Mouse (Mus musculus) intestine, embryonic 15.5 days (tissue): Measurements from ENCODE around the gene Dhx38. TPM values are rescaled to one million over a fixed set of nuclear protein-coding genes. Genes with fewer than 3 reads are reported as not detected.

Source experiments
- ATAC-seq: fragments of 200-750 bp; cut with Nextera tagmentation; 2 replicates; pipeline ENCODE4 v1.8.0; 2017; ENCODE audit warnings: moderate TSS enrichment, moderate library complexity
- H3K27ac ChIP-seq: fragments of 300-500 bp; sonication (generic); 2 replicates; pipeline ENCODE4 v1.5.1; 2015; ENCODE audit warnings: mild to moderate bottlenecking, inconsistent platforms
- H3K27me3 ChIP-seq: fragments of 300-500 bp; sonication (generic); replicated peaks from 2 replicates; pipeline ENCODE4 v1.6.1; 2015; ENCODE audit warnings: inconsistent platforms
- H3K36me3 ChIP-seq: fragments of 300-500 bp; sonication (generic); 2 replicates; pipeline ENCODE4 v1.6.1; 2015; ENCODE audit warnings: inconsistent platforms
- H3K4me1 ChIP-seq: fragments of 300-500 bp; sonication (generic); replicated peaks from 2 replicates; pipeline ENCODE4 v1.6.1; 2015; ENCODE audit warnings: inconsistent platforms
- H3K4me2 ChIP-seq: fragments of 300-500 bp; sonication (generic); replicated peaks from 2 replicates; pipeline ENCODE4 v1.6.1; 2015; ENCODE audit warnings: mild to moderate bottlenecking, inconsistent platforms
- H3K4me3 ChIP-seq: fragments of 300-500 bp; sonication (generic); replicated peaks from 2 replicates; pipeline ENCODE4 v1.5.1; 2015; ENCODE audit warnings: inconsistent platforms
- H3K9ac ChIP-seq: fragments of 300-500 bp; sonication (generic); 2 replicates; pipeline ENCODE4 v1.6.1; 2015; ENCODE audit warnings: inconsistent platforms
- H3K9me3 ChIP-seq: fragments of 300-500 bp; sonication (generic); 2 replicates; pipeline ENCODE4 v1.6.1; 2016; ENCODE audit warnings: inconsistent platforms
- WGBS: fragments of 180-500 bp; shearing (Covaris S2); methylation state at CpG from one replicate; pipeline ENCODE4 v1.1.7; 2015; 5-methylcytosine and 5-hydroxymethylcytosine counted together
- polyA plus RNA-seq: library from polyadenylated mRNA; unstranded; fragments of >200 nt; fragmentation: Nextera tagmentation; extraction: Ambion mirVana; gene quantifications from 2 replicates; pipeline ENCODE4 v1.2.1, GENCODE M21; 2015

Dhx38 gene
- polyA plus RNA-seq: 20.8 and 21.6 TPM in 2 replicates

GRCm38 (mm10) chr8:109565498-109566333 lies at the start of gene Dhx38, which contains the start of gene Txnl4b:
Gene Dhx38, minus strand, starts transcription at chr8:109565861.
Gene Txnl4b, plus strand, starts transcription at chr8:109565892.
- Histone ChIP-seq H3K27me3 (no peaks in the 10 kb centered on the region), H3K36me3 (peaks cover 21% of the 10 kb centered on the region), H3K9ac (peak within 1 kb of the TSS; percentile 84), H3K27ac (peak within 1 kb of the TSS; percentile 85), H3K4me3 (peak within 1 kb of the TSS; percentile 65), H3K4me2 (peak within 1 kb of the TSS; percentile 70), H3K4me1 (peaks cover 5% of the 10 kb centered on the region; the same call in 1 of the 2 replicates), H3K9me3 (no peaks in the 10 kb centered on the region)
- under 1% methylated on average over 52 of the region's 52 CpGs for WGBS
- ATAC-seq: peak; percentile 100

- Histone ChIP-seq H3K36me3 (no peaks in the 10 kb centered on the region), H3K4me1 (no peaks in the 10 kb centered on the region), H3K27ac (no peak within 1 kb of the TSS), H3K27me3 (no peaks in the 10 kb centered on the region), H3K9me3 (no peaks in the 10 kb centered on the region), H3K4me3 (no peak within 1 kb of the TSS), H3K4me2 (0 out of 2 replicates have a peak within 1 kb of the TSS, but pooled peaks have one; percentile 2), H3K9ac (no peak within 1 kb of the TSS)
- 54% methylated on average over 27 of the region's 27 CpGs for WGBS
- no peak for ATAC-seq
Observed at GRCm38 (mm10) chr8:109614243-109615210, 48.9 kb upstream of the Dhx38 start, which contains the start of gene Pkd1l3. Gene Pkd1l3, plus strand, starts transcription at chr8:109614517.

GRCm38 (mm10) chr8:109609153-109609502 lies 43.5 kb upstream of the Dhx38 start:
- ATAC-seq: no peak
- WGBS: 12% methylated on average over 5 of the region's 5 CpGs
- no peaks in the 10 kb centered on the region for H3K27me3 ChIP-seq
- H3K4me3 ChIP-seq: peak overlapping the region; percentile 69
- H3K4me1 ChIP-seq: peaks cover 9% of the 10 kb centered on the region
- H3K27ac ChIP-seq: peak overlapping the region; percentile 99
- 0 out of 2 replicates have a peak, but pooled peaks cover under 1% of the 10 kb centered on the region for H3K36me3 ChIP-seq
- no peaks in the 10 kb centered on the region for H3K9me3 ChIP-seq
- H3K4me2 ChIP-seq: peak overlapping the region; percentile 74
- peak overlapping the region; percentile 72 for H3K9ac ChIP-seq

GRCm38 (mm10) chr8:109608271-109609152 lies 42.9 kb upstream of the Dhx38 start, which contains the start of gene Dhodh:
Gene Dhodh, minus strand, starts transcription at chr8:109608673.
- H3K9me3 ChIP-seq: no peaks in the 10 kb centered on the region
- peaks cover 7% of the 10 kb centered on the region; the same call in 1 of the 2 replicates for H3K36me3 ChIP-seq
- H3K27ac ChIP-seq: peak within 1 kb of the TSS; percentile 99
- H3K27me3 ChIP-seq: no peaks in the 10 kb centered on the region
- peak within 1 kb of the TSS; percentile 74 for H3K4me2 ChIP-seq
- H3K9ac ChIP-seq: peak within 1 kb of the TSS; percentile 72
- under 1% methylated on average over 42 of the region's 42 CpGs for WGBS
- peak; percentile 99 for ATAC-seq
- H3K4me3 ChIP-seq: peak within 1 kb of the TSS; percentile 69
- H3K4me1 ChIP-seq: peaks cover 9% of the 10 kb centered on the region

- Histone ChIP-seq H3K36me3 (peaks cover 10% of the 10 kb centered on the region; the same call in 1 of the 2 replicates), H3K27me3 (no peaks in the 10 kb centered on the region), H3K4me3 (peak overlapping the region; percentile 69), H3K9ac (peak overlapping the region; percentile 72), H3K27ac (peak overlapping the region; percentile 99; the same call in 1 of the 2 replicates), H3K4me1 (peaks cover 9% of the 10 kb centered on the region), H3K9me3 (no peaks in the 10 kb centered on the region), H3K4me2 (peak overlapping the region; percentile 74)
- ATAC-seq: 0 out of 2 replicates have a peak, but pooled peaks have one; percentile 0
- 11% methylated on average over 12 of the region's 12 CpGs for WGBS
Observed at GRCm38 (mm10) chr8:109607650-109608049, 42.0 kb upstream of the Dhx38 start.

GRCm38 (mm10) chr8:109606725-109607124 lies 41.1 kb upstream of the Dhx38 start:
- H3K4me1 ChIP-seq: peaks cover 9% of the 10 kb centered on the region
- no peaks in the 10 kb centered on the region for H3K27me3 ChIP-seq
- H3K27ac ChIP-seq: no peak overlapping the region
- H3K4me3 ChIP-seq: no peak overlapping the region
- 78% methylated on average over 2 of the region's 2 CpGs for WGBS
- no peak overlapping the region for H3K9ac ChIP-seq
- H3K9me3 ChIP-seq: no peaks in the 10 kb centered on the region
- ATAC-seq: no peak
- peaks cover 10% of the 10 kb centered on the region; the same call in 1 of the 2 replicates for H3K36me3 ChIP-seq
- H3K4me2 ChIP-seq: no peak overlapping the region

- peaks cover 8% of the 10 kb centered on the region; the same call in 1 of the 2 replicates for H3K36me3 ChIP-seq
- H3K27ac ChIP-seq: no peak overlapping the region
- no peak overlapping the region for H3K9ac ChIP-seq
- peak; percentile 62 for ATAC-seq
- no peaks in the 10 kb centered on the region for H3K4me1 ChIP-seq
- H3K9me3 ChIP-seq: no peaks in the 10 kb centered on the region
- no peak overlapping the region for H3K4me3 ChIP-seq
- 48% methylated on average over 8 of the region's 8 CpGs for WGBS
- no peak overlapping the region for H3K4me2 ChIP-seq
- H3K27me3 ChIP-seq: no peaks in the 10 kb centered on the region
Observed at GRCm38 (mm10) chr8:109595854-109596253, 30.2 kb upstream of the Dhx38 start.

- no peak overlapping the region for H3K27ac ChIP-seq
- H3K4me3 ChIP-seq: no peak overlapping the region
- peaks cover 8% of the 10 kb centered on the region; the same call in 1 of the 2 replicates for H3K36me3 ChIP-seq
- H3K4me2 ChIP-seq: no peak overlapping the region
- ATAC-seq: no peak
- H3K4me1 ChIP-seq: no peaks in the 10 kb centered on the region
- 73% methylated on average over 6 of the region's 6 CpGs for WGBS
- H3K9me3 ChIP-seq: no peaks in the 10 kb centered on the region
- H3K27me3 ChIP-seq: no peaks in the 10 kb centered on the region
- no peak overlapping the region for H3K9ac ChIP-seq
Observed at GRCm38 (mm10) chr8:109593117-109593788, 27.6 kb upstream of the Dhx38 start.

GRCm38 (mm10) chr8:109592164-109592563 lies 26.5 kb upstream of the Dhx38 start:
- WGBS: 86% methylated on average over 5 of the region's 5 CpGs
- Histone ChIP-seq H3K4me1 (no peaks in the 10 kb centered on the region), H3K4me2 (no peak overlapping the region), H3K36me3 (peaks cover 6% of the 10 kb centered on the region; the same call in 1 of the 2 replicates), H3K9ac (no peak overlapping the region), H3K27ac (no peak overlapping the region), H3K4me3 (no peak overlapping the region), H3K9me3 (no peaks in the 10 kb centered on the region), H3K27me3 (no peaks in the 10 kb centered on the region)
- ATAC-seq: no peak

GRCm38 (mm10) chr8:109591367-109591766 lies 25.7 kb upstream of the Dhx38 start:
- no peak for ATAC-seq
- Histone ChIP-seq H3K36me3 (peaks cover 4% of the 10 kb centered on the region; the same call in 1 of the 2 replicates), H3K27me3 (no peaks in the 10 kb centered on the region), H3K4me1 (no peaks in the 10 kb centered on the region), H3K9ac (no peak overlapping the region), H3K27ac (no peak overlapping the region), H3K4me3 (no peak overlapping the region), H3K4me2 (no peak overlapping the region), H3K9me3 (no peaks in the 10 kb centered on the region)
- 90% methylated on average over 3 of the region's 3 CpGs for WGBS
